Mouse (Mus musculus) E14TG2a.4 (cell line): Measurements from ENCODE around the gene Nrde2.

Source experiments
- CTCF ChIP-seq: conservative IDR thresholded peaks from 2 replicates; pipeline ENCODE4 v1.5.1; 2014; ENCODE audit warnings: low read length
- POU5F1 ChIP-seq: IDR thresholded peaks from 2 replicates; pipeline ENCODE4 v1.6.1; 2014; ENCODE audit warnings: low read length, borderline replicate concordance

DNA sequence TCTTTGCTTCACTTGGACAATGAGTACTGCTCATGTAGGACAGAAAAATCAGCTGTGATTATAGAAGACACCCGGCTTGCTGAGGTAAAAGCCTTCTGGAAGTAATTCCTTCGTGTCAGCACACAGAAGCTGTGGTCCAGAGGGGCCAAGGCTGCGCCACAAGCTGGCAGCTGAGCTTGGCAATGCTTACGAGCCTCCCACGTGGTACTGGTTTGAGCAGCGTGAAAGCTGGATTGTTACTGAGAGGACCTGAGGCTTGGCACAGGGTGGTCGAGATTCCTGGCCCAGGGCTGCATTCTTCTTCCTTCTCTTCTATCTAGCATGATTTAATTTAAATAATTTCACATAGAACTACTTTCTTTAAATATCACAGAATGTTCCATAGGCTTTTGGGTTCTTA is 37.3 kb upstream of the Nrde2 start:
- TF ChIP-seq CTCF (no peak), POU5F1 (no peak)
